Mouse (Mus musculus) Patski (cell line): ENCODE measurements around the gene Il27. TPM values are rescaled to one million over a fixed set of nuclear protein-coding genes. Genes with fewer than 3 reads are reported as not detected.
"Not testable (repeated sequence)": the region's sequence is repeated elsewhere in the genome, so short reads cannot be mapped to it uniquely, and the experiment has no call there.

Experiments
- ATAC-seq: fragments of 100-300 bp; one replicate; pipeline ENCODE4 v1.8.0; 2021
- CTCF ChIA-PET: fragments of 350-600 bp; sonication (Branson Sonifier 250); formaldehyde crosslinking; loops from one replicate; lab custom pipeline; 2022; ENCODE audit warnings: inconsistent platforms; lab: Charles Lee
- POLR2A ChIA-PET: fragments of 350-600 bp; sonication (Branson Sonifier 250); formaldehyde crosslinking; loops from one replicate; lab custom pipeline; 2022; ENCODE audit warnings: antibody characterized with exemption, inconsistent platforms; lab: Charles Lee
- DNase-seq: peaks from one replicate; pipeline ENCODE4 v3.0.0-alpha.2; 2011; ENCODE audit warnings: low read depth, low spot score
- H3K27me3 ChIP-seq: fragments of 371-371 bp; one replicate; pipeline ENCODE4 v1.5.1; 2021
- CTCF ChIP-seq: fragments of 100-300 bp; IDR thresholded peaks from one replicate; pipeline ENCODE4 v1.5.1; 2021
- in situ Hi-C: fragments of 300-500 bp; cut with MboI; formaldehyde crosslinking; loops from 3 replicates; pipeline ENCODE4 v1.11.1; 2018; ENCODE audit warnings: low pct_unique_long_range_greater_than_20kb, mixed read lengths
- polyA plus RNA-seq: library from polyadenylated mRNA; unstranded; gene quantifications from one replicate; pipeline ENCODE4 v1.2.3, GENCODE M21; 2021

Gene Il27
- 0.68 TPM for polyA plus RNA-seq

GRCm38 (mm10) chr7:126594862-126595561 is at the start of gene Il27:
Gene Il27, minus strand, starts transcription at chr7:126594941.
- ATAC-seq: no peak
- DNase-seq: no peak
- no peak for TF ChIP-seq CTCF
- POLR2A ChIA-PET: interaction anchor here (1.5 kb wide), 1 partner anchor 29 kb away, joined by 3 read pairs; no protein-coding TSS in a partner anchor
- in situ Hi-C loops: no loop called here
- no peaks in the 10 kb centered on the region for H3K27me3 ChIP-seq
- CTCF ChIA-PET: interaction anchor here (1.0 to 1.1 kb wide), 3 partner anchors 8 to 19 kb away, joined by 3 to 4 read pairs (median 3); no protein-coding TSS in a partner anchor

GRCm38 (mm10) chr7:126644345-126644744 is 49.6 kb upstream of the Il27 start:
- no peak for TF ChIP-seq CTCF
- in situ Hi-C loops: loop anchor here (5.0 kb wide), 1 partner anchor 48 kb away; no protein-coding TSS in a partner anchor
- POLR2A ChIA-PET: interaction anchor here (0.6 to 1.5 kb wide), 2 partner anchors 12 to 135 kb away, joined by 5 to 8 read pairs; no protein-coding TSS in a partner anchor
- DNase-seq: no peak
- no peak for ATAC-seq
- no peaks in the 10 kb centered on the region for H3K27me3 ChIP-seq
- CTCF ChIA-PET: interaction anchor here (1.6 to 2.5 kb wide), 3 partner anchors 42 to 66 kb away, joined by 3 to 12 read pairs (median 5); no protein-coding TSS in a partner anchor

GRCm38 (mm10) chr7:126643244-126643617 is 48.5 kb upstream of the Il27 start:
- CTCF ChIA-PET: interaction anchor here (0.9 to 2.5 kb wide), 3 partner anchors 46 to 106 kb away, joined by 3 to 12 read pairs (median 4); no protein-coding TSS in a partner anchor
- TF ChIP-seq CTCF: peak; percentile 78
- POLR2A ChIA-PET, H3K27me3 ChIP-seq, DNase-seq, ATAC-seq: not testable (repeated sequence)
- in situ Hi-C loops: loop anchor here (5.0 kb wide), 1 partner anchor 49 kb away; no protein-coding TSS in a partner anchor

GRCm38 (mm10) chr7:126642545-126643243 is 48.0 kb upstream of the Il27 start:
- peak; percentile 62 for TF ChIP-seq CTCF
- H3K27me3 ChIP-seq: no peaks in the 10 kb centered on the region
- no peak for ATAC-seq
- in situ Hi-C loops: loop anchor here (5.0 kb wide), 1 partner anchor 50 kb away; no protein-coding TSS in a partner anchor
- CTCF ChIA-PET: interaction anchor here (0.9 to 2.5 kb wide), 5 partner anchors 45 to 105 kb away, joined by 3 to 12 read pairs (median 4); partner anchors contain the start of gene Apobr
- POLR2A ChIA-PET: no interaction called here
- DNase-seq: no peak

- DNase-seq (no peak), ATAC-seq (no peak)
- in situ Hi-C loops: loop anchor here (5.0 kb wide), 1 partner anchor 60 kb away; no protein-coding TSS in a partner anchor
- H3K27me3 ChIP-seq: no peaks in the 10 kb centered on the region
- CTCF ChIA-PET: interaction anchor here (1.3 to 9.0 kb wide), 4 partner anchors 49 to 57 kb away, joined by 4 to 93 read pairs (median 5); no protein-coding TSS in a partner anchor
- peak; percentile 93 for TF ChIP-seq CTCF
- POLR2A ChIA-PET: interaction anchor here (0.6 to 1.2 kb wide), 2 partner anchors 13 to 21 kb away, joined by 3 to 5 read pairs; no protein-coding TSS in a partner anchor
Measured at GRCm38 (mm10) chr7:126636733-126637520, 42.2 kb upstream of the Il27 start.

- POLR2A ChIA-PET: no interaction called here
- CTCF ChIA-PET: interaction anchor here (1.8 to 9.0 kb wide), 2 partner anchors 52 to 56 kb away, joined by 5 to 93 read pairs; no protein-coding TSS in a partner anchor
- DNase-seq (no peak), ATAC-seq (no peak)
- no peaks in the 10 kb centered on the region for H3K27me3 ChIP-seq
- TF ChIP-seq CTCF: no peak
- in situ Hi-C loops: loop anchor here (5.0 kb wide), 1 partner anchor 58 kb away; no protein-coding TSS in a partner anchor
Measured at GRCm38 (mm10) chr7:126635375-126635774, 40.6 kb upstream of the Il27 start.

- CTCF ChIA-PET: interaction anchor here (1.4 to 9.0 kb wide), 2 partner anchors 10 to 53 kb away, joined by 3 to 93 read pairs; no protein-coding TSS in a partner anchor
- H3K27me3 ChIP-seq: no peaks in the 10 kb centered on the region
- no peak for TF ChIP-seq CTCF
- DNase-seq (no peak), ATAC-seq (no peak)
- POLR2A ChIA-PET: interaction anchor here (1.4 to 1.7 kb wide), 2 partner anchors 11 to 54 kb away, joined by 5 to 6 read pairs; no protein-coding TSS in a partner anchor
- in situ Hi-C loops: no loop called here
Measured at GRCm38 (mm10) chr7:126632478-126632877, 37.7 kb upstream of the Il27 start.

- ATAC-seq: no peak
- POLR2A ChIA-PET: no interaction called here
- H3K27me3 ChIP-seq: no peaks in the 10 kb centered on the region
- CTCF ChIA-PET: no interaction called here
- no peak for TF ChIP-seq CTCF
- DNase-seq: no peak
- in situ Hi-C loops: no loop called here
Measured at GRCm38 (mm10) chr7:126630824-126631518, 36.2 kb upstream of the Il27 start, which contains the start of gene Nupr1. Gene Nupr1, minus strand, starts transcription at chr7:126630861.

- no peaks in the 10 kb centered on the region for H3K27me3 ChIP-seq
- ChIA-PET CTCF (interaction anchor here (1.3 kb wide), 1 partner anchor 51 kb away, joined by 4 read pairs; no protein-coding TSS in a partner anchor), POLR2A (no interaction called here)
- in situ Hi-C loops: no loop called here
- no peak for TF ChIP-seq CTCF
- ATAC-seq: no peak
- DNase-seq: no peak
Measured at GRCm38 (mm10) chr7:126629915-126630314, 35.2 kb upstream of the Il27 start.
